In genomic region chr2:84429724-84430123, GRCm38 (mm10) we compare ENCODE assay signal across 9 mouse cellular contexts. TPM values are rescaled to one million over a fixed set of nuclear protein-coding genes. Genes with fewer than 3 reads are reported as not detected.
A peak's percentile ranks its signal among the peaks of the same experiment; 100 is the strongest.
DNase-seq lines count a peak whose midpoint lies in the region; ATAC-seq lines count a peak whose summit lies in the region.
"Had no signal": no experiment of that assay in that cellular context is flagged by ENCODE, and none has a peak within 500 bp of the region (broad histone marks: within the 10 kb centered on the region; RNA-seq: fewer than 3 reads in every experiment).

No protein-coding gene starts in this region.

- H3K27ac ChIP-seq in heart, embryonic 16.5 days (ENCODE audit: low read length) = no peak overlapping the region
- H3K27ac ChIP-seq: limb, embryonic 12.5 days had no signal

- no peak overlapping the region for H3K4me3 ChIP-seq in heart, embryonic 16.5 days (ENCODE audit: low read length)
- H3K4me3 ChIP-seq: limb, embryonic 12.5 days had no signal

- 0 out of 2 replicates have a peak, but pooled peaks cover 3% of the 10 kb centered on the region for H3K4me1 ChIP-seq in heart, embryonic 16.5 days (ENCODE audit: control insufficient read depth, insufficient read depth, low read length)

- H3K36me3 ChIP-seq in heart, embryonic 16.5 days (ENCODE audit: control insufficient read depth, insufficient read depth) = no peaks in the 10 kb centered on the region
- no peaks in the 10 kb centered on the region for H3K36me3 ChIP-seq in splenic B cell, adult 2 months (ENCODE audit: control insufficient read depth, insufficient read depth, low read length, poor library complexity, severe bottlenecking)
- H3K36me3 ChIP-seq: limb, embryonic 12.5 days had no signal

- H3K4me2 ChIP-seq in heart, embryonic 16.5 days (ENCODE audit: low read depth, low read length) = peak overlapping the region; percentile 17; the same call in 1 of the 2 replicates
- H3K4me2 ChIP-seq: limb, embryonic 12.5 days had no signal

- no peaks in the 10 kb centered on the region for H3K9me3 ChIP-seq in heart, embryonic 16.5 days (replicated peaks; ENCODE audit: control insufficient read depth, low read length)
- H3K9me3 ChIP-seq: limb, embryonic 12.5 days had no signal

- H3K27me3 ChIP-seq in heart, embryonic 16.5 days (ENCODE audit: control insufficient read depth, insufficient read depth, low read length) = no peaks in the 10 kb centered on the region
- no peaks in the 10 kb centered on the region for H3K27me3 ChIP-seq in splenic B cell, adult 2 months (ENCODE audit: control insufficient read depth, insufficient read depth, low read length, poor library complexity, severe bottlenecking)
- H3K27me3 ChIP-seq: limb, embryonic 12.5 days had no signal

- H3K9ac ChIP-seq in heart, embryonic 16.5 days (ENCODE audit: low read length) = no peak overlapping the region
- H3K9ac ChIP-seq: limb, embryonic 12.5 days had no signal

- no peak for DNase-seq in heart, adult 11 months
- DNase-seq in A20 (ENCODE audit: low read depth, low spot score) (peak; percentile 85), NIH3T3 (ENCODE audit: low read depth) (peak; percentile 83)
- DNase-seq in forelimb bud, embryonic 11.5 days (ENCODE audit: low read depth, low spot score) = peak; percentile 46
- DNase-seq in lung, postnatal 10 days = peak; percentile 64
- peak; percentile 84 for DNase-seq in splenic B cell, adult 2 months (ENCODE audit: low read depth, low spot score)

- 30% methylated on average over 11 of the region's 11 CpGs for WGBS in heart, embryonic 16.5 days

- ATAC-seq in heart, embryonic 16.5 days (replicated peaks; ENCODE audit: extremely low read depth, insufficient read depth, low FRiP score) = no peak
- no peak for ATAC-seq in erythroblast, adult 5-6 weeks (replicated peaks; ENCODE audit: low FRiP score, poor library complexity, severe bottlenecking)

RNA-seq across cellular contexts. Expression of gene Calcrl, which starts 4.5 kb away (rescaled TPM):
- polyA plus RNA-seq in heart, embryonic 16.5 days (2015; fragmentation: Nextera tagmentation; extraction: Ambion mirVana) = 37.5 and 38.4 TPM in 2 replicates
- 10.7 and 16.7 TPM in 2 replicates for total RNA-seq in erythroblast, adult 5-6 weeks (2015; ENCODE audit: low replicate concordance)
- 21.0 and 32.3 TPM in 2 replicates for total RNA-seq in erythroblast, adult 5-6 weeks (2017; ENCODE audit: low replicate concordance)

RNA-seq across cellular contexts. Expression of gene Tfpi, which starts 46.9 kb away (rescaled TPM):
- 71.5 and 82.3 TPM in 2 replicates for polyA plus RNA-seq in heart, embryonic 16.5 days (2015; fragmentation: Nextera tagmentation; extraction: Ambion mirVana)
- 2.3 and 2.7 TPM in 2 replicates for total RNA-seq in erythroblast, adult 5-6 weeks (2015; ENCODE audit: low replicate concordance)
- 6.1 and 6.9 TPM in 2 replicates for total RNA-seq in erythroblast, adult 5-6 weeks (2017; ENCODE audit: low replicate concordance)
